Mouse (Mus musculus) kidney, postnatal 4 days (tissue): Measurements from ENCODE around the gene Rsg1.

Source experiments
- DNase-seq, 2 experiments: peaks; one replicate each; pipeline ENCODE4 v3.0.0; 2021; ENCODE audit warnings: mixed read lengths in 2 of 2

Gene Rsg1

DNA sequence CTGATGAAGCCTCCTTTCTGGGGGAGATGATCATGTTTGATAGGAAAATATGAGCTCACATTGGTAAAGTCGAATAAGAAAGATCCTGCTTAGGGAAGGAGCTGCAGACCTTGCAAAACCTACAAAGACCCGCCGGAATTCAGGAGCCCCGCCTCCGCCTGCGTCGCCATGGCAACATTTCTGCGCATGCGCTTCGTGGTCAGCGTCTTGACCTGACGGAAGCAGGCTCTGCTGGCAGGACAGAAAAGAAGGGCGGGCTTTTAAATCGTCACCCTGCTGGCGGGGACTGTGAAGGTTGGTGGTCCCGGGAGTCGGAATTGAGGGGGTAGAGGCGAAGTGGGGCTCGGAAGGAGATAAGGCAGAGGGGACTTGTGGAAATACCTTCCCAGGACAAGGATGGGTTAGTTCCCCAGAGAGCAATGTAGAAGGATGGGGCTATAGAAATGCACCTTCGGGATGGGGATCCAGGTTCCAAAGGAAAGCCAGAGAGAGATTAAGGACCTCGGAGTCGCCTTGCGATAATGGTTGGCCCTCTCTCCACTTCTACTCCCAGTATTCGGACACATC, at the start of gene Rsg1:
Gene Rsg1 (plus strand): TSS at position 187 of the 567 bp plus-strand sequence.
- DNase-seq = peak; percentile 97 to 98

DNA sequence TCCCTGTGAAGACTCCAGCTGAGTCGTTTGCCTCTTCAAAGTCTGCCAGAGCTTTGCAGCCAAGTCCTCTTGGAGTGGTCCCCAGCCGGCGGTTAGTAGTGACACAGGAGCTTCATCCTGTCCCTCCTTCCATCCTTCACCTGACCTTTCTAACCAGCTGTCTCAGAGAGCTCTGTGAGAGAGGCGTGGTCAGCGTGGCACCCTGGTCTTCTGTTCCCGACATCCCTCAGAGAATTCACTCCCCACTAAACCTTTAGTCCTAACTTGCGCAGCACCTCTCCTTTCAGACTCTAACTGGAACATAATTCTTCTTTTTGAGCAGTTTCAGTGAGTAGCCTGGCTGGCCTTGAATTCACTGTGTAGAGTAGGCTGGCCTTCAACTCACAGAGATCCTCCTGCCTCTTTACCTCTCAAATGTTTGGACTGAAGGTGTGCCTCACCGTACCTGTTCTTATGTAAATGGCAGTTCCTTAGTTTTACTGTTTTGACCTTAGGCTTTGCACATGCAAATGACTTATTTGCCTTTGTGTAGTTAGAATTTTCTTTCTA, 47.9 kb upstream of the Rsg1 start:
- no peak for DNase-seq

DNA sequence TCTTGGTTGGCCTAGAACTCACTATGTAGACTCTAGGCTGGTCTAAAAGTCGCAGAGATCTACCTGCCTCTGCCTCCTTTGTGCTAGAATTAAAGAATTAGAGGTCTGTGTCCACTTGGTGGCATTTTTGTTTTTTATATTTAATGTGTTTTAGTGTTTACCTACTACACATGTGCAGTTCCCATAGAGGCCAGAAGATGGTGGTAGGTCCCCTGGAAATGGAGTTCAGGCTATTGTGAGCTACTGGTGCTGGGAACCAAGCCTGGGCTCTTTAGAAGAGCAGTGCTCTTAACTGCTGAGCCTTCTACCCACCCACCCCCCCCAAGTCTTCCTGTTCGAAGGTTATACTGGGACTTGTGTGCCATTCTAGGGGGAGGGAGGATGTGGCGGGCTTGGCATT, 46.6 kb upstream of the Rsg1 start:
- DNase-seq = no peak

DNA sequence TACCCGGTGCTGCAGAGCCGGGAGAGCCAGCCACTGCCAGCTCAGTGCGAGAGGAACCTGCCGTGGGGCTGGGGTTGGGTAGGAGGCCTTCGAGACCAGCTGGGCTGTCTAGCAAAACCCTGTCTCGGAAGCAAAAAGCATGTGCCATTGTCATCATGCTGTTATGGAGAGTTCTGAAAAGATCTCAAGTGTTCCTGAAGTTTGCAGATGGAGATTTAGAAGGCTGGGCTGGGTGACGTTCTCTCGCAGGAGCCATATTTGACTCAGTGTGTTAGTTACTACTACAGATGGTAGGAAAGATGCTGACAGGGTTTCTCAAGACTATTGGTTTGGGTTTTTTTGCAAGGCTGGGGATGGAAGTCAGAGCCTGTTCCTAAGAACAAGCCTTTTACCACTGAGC, 41.6 kb upstream of the Rsg1 start:
- no peak for DNase-seq

DNA sequence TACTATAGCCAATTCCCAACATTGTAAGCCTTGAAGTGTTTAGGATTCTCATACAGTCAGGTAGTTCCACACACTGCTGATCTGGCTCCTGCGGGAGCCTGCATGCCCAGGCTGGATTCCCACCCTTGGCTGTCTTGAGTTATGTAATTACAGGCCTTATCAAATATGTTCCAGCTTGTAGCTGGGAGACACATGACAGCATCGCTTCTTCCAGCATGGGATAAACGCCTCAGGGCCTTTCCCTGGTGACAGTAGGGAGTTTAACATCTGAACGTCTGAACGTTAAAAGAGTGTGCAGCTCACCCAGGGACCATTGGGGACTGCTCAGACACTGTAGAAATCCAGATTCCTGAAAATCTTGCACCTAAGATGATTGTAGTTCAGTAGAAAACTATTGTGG, 38.0 kb upstream of the Rsg1 start:
- DNase-seq = no peak

DNA sequence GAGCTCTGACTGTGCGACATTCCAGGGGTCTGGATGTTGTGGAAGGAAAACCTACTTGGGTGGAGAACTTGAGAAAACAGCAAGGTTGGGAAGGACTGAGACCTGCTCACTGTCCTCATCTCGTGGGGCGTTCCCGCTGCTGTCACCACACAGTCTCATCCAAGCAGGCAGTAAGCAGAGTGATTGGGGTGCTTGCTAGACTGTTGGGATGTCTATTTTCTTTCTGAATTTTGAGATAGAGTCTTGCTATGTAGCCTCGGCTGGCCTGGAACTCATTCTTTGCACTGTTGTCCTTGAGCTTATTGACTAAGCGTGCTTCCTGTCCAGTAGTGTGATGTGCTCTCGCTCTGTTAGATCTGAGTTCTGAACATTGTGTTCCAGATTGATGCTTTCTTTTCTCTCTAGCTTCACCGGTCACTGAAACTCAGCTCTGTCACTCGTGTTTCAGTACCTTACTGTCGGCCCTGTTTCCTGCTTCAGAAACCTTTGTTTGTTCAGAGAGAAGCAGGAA, 37.4 kb upstream of the Rsg1 start:
- no peak for DNase-seq

DNA sequence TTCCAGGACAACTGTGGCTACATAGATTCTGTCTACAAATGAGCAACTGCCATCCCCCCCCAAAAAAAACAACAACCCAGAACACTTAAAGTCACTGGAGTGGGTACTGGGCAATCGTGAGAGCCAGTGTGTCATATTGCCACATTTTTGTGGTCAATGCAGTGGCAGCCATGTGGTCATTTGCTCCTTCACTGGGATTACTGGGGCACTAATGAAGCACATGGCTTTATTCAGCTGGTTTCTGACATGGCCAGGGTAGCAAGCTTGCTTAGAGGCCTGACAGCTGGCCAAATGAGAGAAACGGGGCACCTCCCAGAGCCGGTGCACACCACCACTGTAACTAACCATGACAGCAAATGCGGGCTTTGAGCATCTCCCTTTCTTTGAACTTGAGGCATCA, 35.3 kb upstream of the Rsg1 start:
- DNase-seq = no peak

DNA sequence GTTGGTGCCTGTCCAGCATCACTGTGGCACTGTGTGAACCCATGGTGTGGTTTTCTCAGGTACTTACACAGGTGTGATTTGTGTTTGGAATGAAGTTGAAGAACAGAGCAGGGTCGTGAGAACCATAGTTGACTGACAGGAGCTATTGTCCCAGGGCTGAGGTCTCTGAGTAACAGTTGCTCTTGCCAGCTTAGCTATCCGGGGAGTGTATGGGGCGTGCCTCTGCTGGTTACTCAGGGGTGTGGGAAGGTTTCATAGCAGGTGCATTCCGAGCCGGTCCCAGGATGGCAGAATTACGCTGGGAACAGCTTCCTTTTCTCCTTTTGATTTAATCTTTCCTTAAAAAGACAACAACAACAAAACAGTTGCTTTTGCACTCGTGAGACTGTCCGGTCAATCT, 32.9 kb upstream of the Rsg1 start:
- DNase-seq = no peak

DNA sequence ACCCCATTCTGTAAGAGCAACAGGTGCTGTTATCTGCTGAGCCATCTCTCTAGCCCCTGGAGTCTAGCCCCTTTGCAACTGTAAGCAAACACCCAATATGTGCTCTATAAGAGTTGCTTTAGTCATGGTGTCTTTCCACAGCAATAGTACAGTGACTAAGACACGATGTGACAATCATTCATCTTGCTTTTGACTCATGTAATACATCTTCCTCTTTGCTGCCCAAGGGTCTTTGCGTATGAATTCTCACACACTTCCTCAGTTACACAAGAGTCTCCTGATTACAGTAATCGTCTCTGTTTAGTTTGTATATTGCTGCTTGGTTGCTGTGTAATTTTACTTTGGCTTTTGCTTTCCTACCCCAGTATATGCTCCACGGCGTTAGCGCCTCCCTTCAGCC, 31.8 kb upstream of the Rsg1 start:
- DNase-seq = no peak

DNA sequence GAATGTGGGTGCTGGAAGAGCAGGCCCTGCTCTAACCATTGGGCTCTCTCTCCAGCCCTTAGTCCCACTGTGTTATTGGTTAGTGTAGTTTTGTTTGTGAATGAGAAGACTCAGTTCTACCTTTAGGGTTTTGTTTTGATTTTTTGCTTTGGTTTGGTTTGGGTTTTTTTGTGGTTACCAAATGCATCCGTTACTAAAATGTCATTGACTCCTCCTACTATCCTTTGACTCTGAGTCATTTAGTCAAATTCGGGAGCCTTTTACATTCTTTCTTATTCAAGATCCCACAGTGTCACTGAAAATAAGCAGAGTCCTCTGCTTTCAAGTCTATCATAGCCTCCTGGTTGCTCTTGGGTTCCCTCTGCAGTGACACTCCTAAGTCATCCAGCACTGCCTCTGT, 29.8 kb upstream of the Rsg1 start:
- no peak for DNase-seq

DNA sequence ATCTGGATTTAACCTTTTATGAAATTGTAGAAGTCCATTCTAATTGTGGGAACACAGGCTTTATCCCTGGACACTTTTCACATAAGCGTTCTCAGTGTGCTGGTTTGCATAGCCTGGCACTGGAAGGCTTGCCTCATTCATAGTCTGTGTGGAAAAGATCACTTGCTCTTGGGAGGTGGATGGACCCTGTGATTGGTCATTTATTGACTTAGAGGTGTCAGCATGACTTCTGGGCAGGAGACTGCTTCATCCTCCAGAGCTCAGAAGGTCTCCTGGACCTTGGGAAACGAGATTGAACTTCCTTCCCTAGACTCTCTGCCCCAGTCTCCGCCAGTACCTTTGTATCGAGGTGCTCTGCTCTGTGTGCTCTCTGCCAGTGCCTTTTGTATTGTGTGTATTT, 29.3 kb upstream of the Rsg1 start:
- DNase-seq = no peak

DNA sequence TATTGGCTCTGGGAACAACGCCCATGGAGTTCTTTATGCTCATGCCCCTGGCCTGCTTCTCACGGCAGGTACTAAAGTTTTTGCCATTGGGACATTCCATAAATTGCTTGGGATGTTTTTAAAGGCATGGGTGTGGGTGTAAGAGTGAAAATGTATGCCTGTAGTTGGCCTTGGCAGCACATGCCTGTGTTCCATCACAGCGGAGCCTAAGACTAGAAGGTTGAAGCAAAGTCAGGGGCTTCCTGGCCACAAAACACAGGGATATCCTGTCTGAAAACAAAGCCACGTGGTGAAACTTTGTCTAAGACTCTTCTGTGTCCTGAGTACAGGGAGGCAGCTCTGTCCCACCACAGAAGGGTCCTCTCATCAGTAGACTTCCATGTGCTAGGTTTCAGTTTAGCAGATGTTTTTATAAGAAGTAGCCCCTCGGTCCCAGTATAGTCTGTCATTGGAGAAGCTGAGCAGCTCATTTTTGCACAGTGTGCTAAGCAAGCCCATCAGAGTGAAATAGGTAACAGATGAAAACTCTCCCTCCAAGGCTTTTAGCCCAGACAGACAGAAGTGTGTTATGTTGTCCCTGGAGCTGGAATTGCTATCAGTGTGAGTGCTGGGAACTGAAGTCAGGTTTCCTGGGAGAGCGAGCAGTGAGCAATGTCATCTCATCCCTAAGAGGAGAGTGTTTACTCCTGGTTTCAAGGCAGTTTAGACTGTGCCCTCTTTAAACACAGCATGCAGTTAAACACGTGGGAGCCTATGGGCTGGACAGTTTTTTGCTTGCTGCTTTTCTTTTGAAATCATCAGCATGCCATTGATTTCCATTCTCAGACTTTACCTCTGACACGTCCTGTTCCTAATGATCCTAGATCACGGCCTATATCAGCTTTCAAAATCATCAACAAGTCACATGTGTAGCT, 26.6 kb upstream of the Rsg1 start:
- no peak for DNase-seq

DNA sequence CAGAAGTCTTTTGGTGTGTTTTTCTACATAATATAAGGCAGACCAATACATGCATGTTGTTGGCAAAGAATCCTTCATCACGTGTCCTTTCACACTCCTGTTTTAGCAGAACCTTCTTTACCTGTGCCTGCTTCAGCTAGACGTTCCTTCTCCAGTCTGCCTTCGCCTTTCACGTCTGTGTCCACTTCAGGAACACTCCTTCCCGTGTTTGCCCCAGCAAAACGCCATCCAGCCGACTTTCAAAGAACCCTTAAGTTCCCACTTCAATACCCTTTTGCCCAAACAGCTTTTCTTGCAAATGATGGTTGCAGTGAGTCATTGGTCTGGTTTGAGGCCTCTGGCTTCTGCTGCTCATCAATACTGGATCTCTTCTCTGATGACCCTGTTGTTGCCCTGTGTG, 22.5 kb upstream of the Rsg1 start:
- DNase-seq = no peak

DNA sequence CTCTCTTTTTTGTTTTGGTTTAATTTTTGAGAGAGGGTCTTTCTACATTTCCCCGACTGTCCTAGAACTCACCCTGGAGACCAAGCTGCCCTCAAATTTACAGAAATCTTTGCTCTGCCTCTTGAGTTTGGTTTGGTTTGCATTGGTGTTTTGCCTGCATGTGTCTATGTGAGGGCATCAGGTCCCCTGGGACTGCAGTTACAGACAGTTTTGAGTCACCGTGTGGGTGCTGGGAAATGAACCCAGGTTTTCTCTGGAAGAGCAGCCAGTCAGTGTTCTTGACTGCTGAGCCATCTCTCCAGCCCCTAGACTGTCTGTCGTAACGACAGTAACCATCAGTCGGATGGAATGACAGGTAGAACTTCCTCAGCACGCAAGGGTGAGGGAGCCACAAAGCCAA, 19.2 kb upstream of the Rsg1 start:
- DNase-seq = no peak

DNA sequence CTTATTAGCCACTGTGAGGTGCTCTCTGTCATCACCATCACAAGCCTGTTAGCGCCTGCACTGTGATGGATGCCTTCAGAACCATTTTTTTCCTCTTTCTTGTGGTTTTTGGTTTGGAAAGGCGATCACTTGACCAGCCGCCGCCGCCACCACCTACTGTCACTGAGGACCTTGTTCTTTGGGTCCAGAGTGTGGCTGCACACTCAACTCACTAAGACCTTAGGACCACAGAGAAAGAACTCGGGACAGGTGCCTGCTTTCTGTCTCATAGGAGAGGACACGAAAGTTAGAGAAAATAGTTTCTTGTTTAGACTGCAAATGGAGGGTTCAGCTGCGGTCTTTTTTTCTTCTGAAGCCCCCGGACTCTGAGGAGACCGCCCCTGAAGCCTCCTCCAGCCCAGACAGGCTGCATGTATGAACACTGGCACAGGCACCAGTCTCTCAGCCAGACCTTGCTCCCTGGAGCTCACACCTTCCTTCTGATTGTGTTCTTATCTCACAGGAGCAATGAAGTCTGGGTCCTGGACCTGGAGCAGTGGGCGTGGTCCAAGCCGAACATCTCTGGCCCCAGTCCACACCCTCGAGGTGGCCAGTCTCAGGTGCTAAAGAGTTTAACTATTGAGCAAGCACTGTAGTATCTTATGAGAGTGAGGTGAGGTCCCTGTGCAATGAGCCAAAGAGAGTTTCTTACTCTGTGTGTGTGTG, 16.6 kb upstream of the Rsg1 start:
- no peak for DNase-seq

DNA sequence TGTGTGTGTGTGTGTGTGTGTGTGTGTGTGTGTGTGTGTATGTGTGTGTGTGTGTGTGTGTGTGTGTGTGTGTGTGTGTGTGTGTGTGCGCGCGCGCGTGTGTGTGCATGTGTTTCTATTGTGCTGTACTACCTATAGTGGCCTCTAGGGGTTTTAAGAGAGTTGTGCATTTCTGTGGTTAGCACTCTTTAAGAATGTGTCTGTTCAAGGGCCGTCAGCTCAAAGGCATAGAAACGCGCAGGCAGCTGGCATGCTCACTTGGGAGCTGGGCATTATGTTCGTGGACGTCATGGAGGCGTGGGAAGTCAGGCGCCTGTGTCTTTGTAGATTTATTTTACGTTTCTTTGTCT, 16.1 kb upstream of the Rsg1 start:
- no peak for DNase-seq

DNA sequence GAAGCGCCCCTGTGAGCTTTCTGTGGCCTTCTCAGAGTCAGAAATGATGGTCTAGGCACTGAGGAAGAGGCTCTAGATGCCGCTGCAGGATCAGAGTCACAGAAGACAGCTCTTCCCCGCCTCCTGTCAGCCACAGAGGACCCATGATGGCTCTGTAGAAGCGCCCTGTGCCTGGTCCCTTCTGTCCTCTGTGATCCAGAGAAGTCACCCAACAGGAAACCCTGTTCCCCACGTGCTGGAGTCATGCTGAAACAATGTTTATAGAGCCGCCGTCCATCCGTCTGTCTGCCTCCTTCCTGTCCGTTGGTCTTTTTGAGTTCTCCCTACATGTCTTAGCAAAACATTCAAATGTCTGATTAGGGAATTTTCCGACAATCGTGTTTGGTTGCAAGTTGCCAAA, 12.8 kb upstream of the Rsg1 start:
- peak in 1 of 2 experiments; percentile 33 for DNase-seq

DNA sequence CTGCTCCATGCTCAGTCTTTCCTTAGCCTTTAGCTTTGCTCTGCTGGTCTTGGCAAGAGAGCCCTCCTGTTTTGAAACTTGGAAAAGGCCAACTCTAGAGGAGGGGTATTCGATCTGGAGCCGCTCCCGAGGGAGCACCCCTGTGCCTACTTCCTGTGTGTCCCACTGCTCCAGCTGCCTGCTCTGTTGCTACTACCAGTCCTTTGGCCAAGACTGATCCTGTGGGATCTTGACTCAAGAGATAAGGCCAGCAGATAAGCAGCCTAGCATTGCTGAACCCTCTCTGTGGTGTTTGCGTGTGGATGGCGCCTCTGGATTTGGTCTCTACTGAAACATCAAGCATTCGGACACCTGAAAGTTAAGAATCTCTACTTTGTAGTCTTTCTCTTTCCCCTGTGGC, 11.6 kb upstream of the Rsg1 start:
- no peak for DNase-seq

DNA sequence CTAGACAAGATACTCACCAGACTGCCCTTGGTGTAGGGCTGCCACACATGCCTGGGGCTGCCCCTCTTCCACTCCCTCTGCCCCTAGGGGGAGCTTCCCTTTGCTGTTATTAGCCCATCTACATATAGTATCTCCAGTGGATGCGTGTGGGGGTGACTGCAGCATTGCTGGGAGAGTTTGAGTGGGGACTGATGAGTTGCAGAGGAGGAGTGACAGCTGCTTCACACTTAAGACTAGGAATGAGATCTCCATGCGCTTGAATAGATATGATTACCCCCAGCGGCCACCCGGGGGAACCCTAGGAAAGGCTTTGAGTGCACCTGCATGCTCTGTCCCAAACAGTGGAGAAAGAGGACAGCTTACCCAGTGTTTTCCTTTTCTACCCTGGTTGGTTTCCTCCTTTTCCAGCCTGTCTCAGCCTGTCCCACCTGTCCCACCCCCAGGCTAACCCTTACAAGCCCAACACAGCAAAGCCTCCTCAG, 9.1 kb upstream of the Rsg1 start:
- DNase-seq = peak; percentile 62 to 72

DNA sequence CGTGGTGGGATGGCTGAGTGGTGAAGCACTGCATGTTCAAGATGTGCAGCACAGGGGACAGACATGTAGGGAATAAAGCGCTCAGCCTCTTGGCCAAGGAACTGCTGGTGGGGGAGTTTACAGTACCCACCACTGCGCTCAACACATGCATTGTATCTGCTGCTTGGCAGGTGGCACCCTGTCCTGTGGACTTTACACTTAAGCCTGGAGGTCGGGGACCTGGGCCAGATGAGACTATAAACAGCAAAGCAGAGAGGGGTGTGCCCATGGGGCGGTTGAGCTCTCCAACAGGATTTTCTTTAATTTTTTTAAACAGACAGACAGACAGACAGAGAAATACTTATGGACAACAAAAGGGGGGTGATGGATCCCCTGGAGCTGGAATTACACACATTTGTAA, 6.7 kb upstream of the Rsg1 start:
- no peak for DNase-seq

DNA sequence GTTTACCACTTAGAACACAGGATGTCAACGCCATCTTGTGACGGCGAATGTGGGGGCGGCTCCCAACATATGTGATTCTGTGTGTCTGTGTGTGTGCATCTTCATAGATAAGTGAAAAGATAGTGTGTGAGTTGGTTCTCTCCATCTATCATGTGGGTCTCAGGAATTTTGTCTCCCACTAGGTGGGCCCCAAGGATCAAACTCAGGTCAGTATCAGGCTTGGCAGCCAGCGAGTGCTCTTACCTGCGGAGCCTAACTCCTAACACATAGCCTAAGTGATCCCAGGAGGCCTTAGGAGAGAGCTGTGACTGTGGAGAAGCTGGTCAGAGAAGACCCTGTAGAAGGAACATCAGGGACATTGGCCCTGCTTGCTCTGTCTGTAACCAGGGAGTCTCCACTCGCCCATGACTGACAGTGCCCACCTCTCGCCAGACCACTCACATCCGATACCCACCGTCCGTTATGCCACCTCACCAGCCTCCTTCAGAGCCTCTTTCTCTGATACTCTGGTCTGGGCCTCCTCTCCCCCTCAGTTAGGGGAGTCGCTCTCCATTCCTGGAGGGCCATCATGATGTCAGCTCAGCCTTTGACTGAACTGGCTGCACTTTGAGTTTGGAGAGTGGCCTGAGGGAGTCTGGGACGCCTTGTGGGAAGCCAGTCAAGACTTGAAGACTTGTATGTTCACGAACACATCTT, 3.1 kb upstream of the Rsg1 start:
- DNase-seq = peak in 1 of 2 experiments; percentile 21

DNA sequence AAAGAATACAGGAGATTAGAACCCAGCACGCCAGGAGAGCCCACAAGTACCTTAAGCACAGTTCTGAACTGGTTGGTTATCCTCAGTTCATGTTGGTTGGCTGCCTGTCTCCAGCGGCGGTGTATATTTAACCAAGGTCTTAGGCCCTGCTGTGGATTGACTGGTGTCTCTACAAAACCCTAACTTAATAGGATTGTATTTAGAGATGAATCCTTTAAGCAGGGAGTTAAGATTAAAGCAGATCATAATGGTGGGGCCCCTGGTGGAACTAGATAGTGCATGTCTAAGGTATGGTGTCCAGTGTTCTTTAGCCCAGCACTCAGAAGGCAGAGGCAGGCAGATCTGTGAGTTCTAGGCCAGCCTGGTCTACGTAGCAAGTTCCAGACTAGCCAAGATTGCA, 2.1 kb upstream of the Rsg1 start:
- no peak for DNase-seq

DNA sequence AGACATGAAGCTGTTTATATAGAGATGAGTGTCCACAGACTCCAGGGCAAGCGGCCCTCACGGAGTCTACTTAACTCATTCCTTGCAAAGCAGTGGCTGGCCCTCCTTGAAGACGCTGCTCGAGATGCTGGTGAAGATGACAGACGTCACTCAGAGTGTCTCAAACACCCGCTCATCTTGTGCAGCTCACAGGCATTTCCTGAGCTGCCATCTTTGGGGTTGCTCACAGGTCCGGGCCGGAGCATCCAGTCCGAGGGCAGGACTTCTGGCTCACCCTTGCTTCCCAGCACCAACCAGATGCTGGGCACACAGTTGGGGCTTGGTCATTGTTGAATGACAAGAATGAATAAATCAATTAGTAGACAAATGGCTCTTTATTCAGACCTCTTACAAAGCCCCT, 864 bp upstream of the Rsg1 start:
- DNase-seq = no peak
